Mouse (Mus musculus) left cerebral cortex, postnatal 36 days (tissue): ENCODE data around the gene Man1a. TPM values are rescaled to one million over a fixed set of nuclear protein-coding genes. Genes with fewer than 3 reads are reported as not detected.
A peak's percentile ranks its signal among the peaks of the same experiment; 100 is the strongest.

ENCODE experiments used
- DNase-seq, 2 experiments: peaks; one replicate each; pipeline ENCODE4 v3.0.0; 2021 to 2022; ENCODE audit warnings: low spot score in 2 of 2, mixed read lengths in 1 of 2
- intact Hi-C: fragments of 180-260 bp; cut with DNase I; formaldehyde crosslinking; loops from one replicate; pipeline ENCODE4 v1.15.1; 2025
- total RNA-seq, 2 experiments: library from RNA; stranded (reverse); gene quantifications; 2 replicates each; pipeline ENCODE4 v1.2.3; 2021

Man1a gene
- total RNA-seq, 2 experiments from 2014 or later: 28.5 TPM

DNA sequence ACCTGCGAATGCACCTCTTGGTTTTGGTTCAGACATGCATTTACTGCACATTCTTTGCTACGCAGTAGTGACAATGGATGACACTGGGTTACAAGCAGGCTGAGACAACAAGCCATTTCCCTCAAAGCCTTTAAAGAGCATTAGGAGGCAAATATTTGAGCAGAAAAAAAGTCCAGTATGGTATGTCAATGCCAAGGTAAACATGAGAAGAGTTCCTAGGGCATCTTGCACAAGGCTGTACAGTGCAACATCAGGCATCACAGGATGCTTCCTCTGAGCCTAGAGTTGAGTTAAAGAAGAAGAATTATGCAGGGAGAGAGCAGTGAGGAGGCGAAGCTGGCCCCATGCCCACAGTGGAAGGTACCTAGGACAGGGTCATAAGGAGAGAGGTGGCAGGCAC lies 140.3 kb downstream of the Man1a start:
- intact Hi-C loops: no loop called here
- no peak for DNase-seq

DNA sequence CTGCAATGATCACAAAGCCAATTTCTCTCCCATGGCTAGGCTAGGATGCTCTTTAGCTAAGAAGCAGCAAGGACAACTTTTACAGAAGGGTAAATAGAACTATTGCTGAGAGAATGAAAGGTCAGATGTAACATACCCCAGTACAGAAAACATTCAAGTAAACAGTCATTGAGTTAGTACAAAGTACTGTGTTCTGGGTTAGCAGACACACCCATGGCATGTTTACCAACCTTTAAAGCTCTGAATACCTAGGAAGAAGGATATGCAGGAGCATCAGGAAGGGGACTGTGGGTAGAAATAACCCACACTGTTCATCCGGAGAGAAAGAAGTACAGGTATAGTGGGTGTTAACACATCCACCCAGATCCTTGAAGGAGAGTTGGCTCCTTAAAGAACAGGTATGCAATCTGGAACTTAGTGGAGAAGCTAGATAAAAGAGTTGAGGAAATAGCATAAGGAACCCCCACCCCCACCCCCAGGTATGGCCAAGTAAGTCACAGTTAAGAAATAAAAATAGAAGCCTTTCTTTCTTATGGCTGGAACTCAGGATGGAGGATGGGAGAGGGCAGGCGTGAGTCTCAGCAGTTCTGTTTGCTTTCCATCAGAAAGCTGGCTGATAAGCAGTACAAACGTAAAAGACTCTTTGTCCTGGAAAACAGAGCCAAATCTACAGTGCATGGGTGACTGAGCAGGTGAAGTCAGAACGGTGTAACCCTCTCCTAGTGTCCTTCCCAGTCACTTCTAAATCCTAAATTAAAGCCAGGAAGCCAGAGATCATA lies 146.5 kb downstream of the Man1a start:
- intact Hi-C loops: no loop called here
- DNase-seq: no peak

DNA sequence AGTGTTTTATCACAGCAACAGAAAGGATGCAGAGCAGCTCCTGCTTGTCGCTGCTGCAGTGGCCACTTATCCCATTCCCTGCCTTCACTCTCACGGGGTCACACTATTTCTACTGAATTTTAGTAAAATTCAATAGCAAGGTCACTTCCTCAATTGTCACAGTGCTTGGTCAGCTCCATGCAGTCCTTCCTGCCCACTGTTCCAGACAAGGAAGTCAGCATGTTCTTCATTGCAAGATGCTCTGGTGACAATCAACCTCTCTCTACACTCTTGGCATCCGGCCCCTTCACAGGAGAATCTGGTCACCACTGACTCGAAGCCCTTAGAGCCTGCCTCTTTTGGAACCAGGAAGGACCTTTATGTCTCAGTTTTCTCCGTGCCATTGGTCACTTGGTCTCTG lies 148.5 kb downstream of the Man1a start:
- DNase-seq: no peak
- intact Hi-C loops: no loop called here

DNA sequence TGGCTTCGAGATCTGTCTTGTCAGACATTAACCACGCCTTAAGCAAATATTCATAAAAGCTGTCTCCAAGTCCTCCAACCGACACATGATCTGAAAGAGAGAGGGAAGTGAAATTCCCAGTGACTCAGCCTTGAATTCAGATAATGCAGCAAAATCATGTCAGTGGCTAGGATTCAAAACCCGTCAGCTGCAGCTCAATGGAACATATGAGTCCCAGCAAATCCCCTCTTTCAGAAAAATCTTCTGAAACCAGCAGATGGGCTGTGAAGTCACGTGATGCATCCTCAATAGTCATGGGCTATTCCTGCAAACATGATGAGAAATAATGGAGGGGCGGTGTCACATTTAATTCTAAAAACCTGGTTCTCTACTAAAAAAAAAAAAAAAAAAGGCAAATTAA lies 151.0 kb downstream of the Man1a start:
- intact Hi-C loops: no loop called here
- no peak for DNase-seq

DNA sequence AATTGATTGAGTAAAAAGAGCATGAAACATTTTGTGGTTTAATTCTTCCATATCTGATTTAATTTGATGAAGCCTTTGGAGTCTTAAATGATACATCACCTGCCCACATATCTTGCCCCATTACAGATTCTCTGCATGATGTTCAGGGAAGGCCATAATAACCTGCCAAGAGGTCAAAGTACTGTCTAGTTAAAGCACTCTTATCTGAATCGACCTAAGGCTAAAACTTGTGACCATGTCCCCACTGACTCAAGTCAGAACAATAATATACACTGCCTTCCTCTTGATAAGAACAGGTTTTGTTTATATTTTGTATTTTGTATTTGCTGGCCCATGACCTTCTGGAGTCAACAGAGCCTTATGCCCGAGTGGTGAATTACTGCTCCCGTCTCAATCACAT lies 154.2 kb downstream of the Man1a start:
- intact Hi-C loops: no loop called here
- DNase-seq: no peak

DNA sequence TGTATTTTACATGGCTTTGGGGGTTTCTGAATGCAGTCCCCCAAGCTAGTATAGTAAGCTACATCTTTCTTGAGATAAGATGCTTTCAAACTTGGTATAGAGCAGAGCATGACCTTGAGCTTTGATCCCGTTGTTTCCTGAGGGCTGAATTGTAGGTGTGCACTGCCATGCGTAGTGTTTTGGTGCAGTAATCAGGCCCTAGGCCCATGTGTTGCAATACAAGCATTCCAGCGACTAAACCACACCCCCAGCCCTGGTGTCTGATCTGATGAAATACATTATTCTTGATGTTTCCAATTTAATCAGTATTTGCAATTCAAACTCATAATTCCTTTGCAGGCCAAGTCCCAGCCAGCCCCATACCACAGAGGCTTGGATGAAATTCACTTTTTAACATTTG lies 158.9 kb downstream of the Man1a start:
- DNase-seq: no peak
- intact Hi-C loops: no loop called here

DNA sequence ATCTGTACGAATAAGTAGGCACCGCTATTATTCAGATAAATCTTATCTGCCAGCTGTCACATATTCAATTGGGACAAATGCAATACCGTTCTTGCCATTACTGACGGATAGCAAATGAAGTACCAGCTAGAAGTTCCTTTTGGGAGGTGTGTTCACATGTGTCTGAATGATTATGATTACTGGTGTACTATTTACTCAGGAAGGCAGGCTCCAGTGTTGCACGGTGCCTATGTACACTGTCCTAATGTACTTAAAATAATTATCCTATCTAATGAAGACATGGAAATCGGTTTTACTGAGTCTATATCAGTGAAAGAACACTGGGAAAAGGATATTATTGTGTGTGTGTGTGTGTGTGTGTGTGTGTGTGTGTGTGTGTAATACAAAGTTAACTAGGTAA lies 160.7 kb downstream of the Man1a start:
- intact Hi-C loops: no loop called here
- no peak for DNase-seq

DNA sequence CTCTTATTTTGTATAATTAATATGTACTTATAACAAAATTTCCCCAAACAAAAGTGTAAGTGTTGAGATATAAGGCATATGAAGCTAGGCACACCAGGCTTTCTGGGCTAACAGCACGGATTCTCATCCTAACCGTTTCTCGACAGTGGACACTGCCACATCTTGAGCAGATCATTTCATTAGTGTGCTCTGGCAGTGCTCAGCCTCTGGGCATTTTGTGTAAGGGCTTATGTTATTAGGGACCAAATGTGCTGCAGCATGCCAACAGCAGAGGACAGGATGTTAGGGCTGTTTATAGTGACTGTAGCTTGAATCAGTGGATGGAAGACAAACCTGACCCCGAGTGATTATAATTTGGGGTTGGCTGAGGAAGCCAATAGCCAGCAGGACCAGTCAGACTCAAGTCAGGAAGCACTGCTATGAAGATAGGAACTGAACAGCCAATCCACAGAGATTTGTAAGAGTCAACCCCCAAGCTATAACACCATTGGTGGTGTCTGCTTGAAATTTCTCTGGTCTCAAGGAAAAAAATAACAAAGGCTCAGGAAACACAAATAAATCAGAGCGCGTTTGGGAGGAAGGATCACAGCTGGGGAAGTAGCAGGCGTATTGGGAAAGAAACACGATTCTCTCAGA lies 161.3 kb downstream of the Man1a start:
- intact Hi-C loops: no loop called here
- no peak for DNase-seq

DNA sequence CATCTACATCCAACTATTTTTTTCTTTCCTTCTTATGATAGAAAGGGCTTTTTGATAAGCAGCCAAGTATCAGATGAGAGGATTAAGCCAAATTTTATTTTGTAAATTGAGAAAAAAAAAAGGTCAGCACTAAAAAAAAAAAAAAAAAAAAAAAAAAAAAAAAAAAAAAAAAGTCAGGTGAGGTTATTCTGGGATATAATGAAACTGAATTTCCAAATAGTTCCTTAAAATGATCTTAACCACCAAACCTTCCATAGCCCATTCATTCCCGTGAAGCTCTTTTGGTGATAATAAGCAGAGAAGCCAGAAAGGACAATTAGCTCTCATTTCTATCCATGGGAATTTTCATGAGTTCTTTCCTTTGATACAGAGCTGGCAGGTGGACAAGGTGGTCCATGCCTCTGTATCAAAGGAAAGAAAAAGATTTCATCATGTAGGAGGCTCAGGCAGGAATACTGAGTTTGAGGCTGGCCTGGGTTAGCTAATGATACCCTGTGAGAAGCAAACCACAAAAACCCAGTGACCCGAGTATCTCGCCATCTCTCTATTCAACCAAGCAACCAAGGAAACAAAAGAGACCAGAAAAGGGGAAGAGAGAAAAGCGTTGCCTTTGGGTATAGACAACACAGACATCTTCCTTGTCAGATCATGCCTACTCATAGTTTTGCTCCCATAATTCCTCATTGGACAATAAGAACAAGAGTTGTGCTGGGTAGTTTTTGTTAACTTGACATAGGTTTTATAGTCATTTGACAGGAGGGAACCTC lies 162.7 kb downstream of the Man1a start:
- intact Hi-C loops: no loop called here
- DNase-seq: no peak

DNA sequence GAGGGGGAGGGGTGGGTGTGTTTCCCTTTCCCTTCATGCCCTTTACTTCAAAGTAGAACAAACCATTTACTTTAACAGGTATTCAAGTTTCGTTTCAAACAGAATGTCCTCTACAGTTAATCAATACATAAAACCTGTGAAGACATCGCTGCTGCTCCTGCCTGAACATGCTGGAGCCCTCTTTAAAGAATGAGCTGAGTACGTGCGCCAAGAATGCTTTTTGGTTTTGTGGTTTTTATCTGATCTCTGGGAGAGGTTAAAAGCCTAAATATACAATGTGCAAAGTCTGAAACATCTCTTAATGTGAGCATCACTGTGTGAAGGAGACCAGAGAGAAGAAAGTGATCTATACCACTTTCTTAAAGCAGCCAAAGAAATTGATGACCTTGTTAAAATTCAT lies 186.9 kb downstream of the Man1a start:
- DNase-seq: no peak
- intact Hi-C loops: no loop called here

DNA sequence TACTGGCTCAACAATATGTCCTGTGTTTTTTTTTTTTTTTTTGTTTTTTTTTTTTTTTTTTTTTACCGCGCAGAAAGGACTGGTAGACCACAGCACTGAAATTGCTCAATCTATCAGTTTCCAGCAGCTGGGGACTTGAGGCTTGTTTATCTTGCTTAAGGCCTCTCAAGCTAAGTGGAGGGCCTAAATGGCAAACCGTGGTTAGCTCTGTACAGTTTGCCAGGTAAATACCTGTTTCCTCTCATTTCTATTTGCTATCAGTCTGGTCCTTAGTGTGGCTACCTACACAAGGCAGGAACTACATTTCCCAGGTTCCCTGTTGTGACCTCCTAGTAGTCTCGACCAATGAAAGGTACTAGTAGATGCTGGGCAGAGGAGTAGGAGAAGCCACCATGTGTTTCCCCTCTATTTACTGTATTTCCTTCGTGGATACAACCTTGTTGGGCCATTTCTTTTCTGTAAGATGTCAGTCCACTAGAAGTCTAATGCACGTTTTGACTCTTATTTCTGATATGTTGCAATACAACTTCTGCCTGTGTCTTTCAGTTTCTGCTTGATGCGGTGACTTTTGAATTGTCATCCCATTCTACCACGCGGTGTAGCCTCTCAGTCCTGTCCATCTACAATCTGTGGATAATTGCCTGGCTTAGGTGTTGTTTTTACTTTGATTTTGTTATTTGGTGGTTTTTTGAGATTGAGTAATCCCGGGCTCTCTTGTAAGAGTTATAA lies 187.9 kb downstream of the Man1a start:
- no peak for DNase-seq
- intact Hi-C loops: no loop called here

DNA sequence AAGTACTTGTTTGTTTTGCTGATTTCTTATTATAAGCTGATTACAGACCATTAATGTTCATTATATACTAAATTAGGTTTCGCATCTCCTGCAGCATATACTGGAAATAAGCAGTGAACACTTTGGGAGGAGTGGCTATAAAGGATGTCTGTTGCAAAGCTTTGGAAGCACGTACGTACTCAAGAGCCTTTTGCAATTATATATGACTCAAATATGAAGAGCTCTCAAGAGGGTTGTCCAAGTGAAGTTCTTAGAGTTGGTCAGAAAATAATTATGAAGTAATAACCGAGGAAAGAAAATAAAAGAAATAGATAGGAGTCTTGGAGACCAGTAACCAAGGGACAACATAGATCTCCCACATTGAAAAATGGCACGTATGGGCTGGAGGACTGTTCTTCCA lies 189.9 kb downstream of the Man1a start:
- DNase-seq: no peak
- intact Hi-C loops: no loop called here

DNA sequence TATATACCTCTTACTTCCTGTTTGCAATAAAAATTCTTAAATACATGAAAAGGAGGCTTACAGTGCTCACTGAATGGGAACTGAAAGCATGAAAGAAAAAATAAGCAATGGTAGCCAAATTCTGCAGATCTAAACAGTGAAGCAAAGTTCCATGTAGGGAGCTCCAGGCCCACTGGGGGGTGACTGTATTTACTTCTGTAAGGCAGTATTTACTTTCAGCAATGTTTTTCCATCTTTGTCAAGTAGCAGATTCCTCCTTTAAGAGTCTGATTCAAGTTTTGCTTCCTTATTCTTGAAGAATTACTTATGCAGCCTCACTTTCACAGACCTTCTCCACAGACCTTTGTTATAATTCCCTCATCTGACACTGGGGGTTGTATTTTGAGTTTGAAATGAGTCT lies 195.1 kb downstream of the Man1a start:
- no peak for DNase-seq
- intact Hi-C loops: no loop called here

DNA sequence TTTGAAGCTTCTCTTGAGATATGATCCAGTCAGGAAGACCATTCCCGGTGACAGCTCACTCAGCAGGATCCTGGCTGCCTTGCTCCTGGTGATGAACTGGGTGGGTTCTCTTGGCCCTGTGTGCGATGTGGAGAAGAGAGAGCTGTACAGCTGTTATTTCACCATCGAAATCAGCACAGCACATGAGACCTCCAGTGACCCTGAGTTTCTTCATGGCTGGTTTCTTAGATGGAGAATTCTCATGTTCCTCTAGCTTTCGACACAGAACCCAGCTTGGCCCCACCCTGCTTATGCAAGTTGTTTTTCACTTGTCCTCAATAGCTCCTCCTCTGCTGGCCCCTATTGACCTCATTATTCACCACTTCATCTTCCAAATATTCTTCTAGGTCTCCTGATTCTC lies 200.5 kb downstream of the Man1a start:
- no peak for DNase-seq
- intact Hi-C loops: no loop called here

DNA sequence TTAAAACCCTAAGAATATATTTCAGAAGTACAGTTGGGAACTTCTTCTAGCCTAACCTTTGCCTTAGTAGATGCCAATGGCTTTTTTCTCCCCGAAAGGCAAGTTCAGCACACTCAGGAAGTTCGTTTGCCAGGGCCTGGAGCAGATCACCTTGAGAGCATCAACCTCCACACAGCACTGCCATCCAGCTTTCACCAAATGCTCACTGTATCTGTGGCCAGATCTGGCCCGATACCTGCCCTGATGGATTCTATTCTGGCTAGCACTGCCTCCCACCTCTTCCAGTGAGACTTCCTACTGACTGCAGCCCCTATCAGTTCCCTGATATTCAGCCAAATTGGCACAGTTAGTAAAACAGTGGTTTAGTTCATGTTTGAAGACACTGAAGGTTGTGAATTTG lies 202.2 kb downstream of the Man1a start:
- intact Hi-C loops: no loop called here
- no peak for DNase-seq

DNA sequence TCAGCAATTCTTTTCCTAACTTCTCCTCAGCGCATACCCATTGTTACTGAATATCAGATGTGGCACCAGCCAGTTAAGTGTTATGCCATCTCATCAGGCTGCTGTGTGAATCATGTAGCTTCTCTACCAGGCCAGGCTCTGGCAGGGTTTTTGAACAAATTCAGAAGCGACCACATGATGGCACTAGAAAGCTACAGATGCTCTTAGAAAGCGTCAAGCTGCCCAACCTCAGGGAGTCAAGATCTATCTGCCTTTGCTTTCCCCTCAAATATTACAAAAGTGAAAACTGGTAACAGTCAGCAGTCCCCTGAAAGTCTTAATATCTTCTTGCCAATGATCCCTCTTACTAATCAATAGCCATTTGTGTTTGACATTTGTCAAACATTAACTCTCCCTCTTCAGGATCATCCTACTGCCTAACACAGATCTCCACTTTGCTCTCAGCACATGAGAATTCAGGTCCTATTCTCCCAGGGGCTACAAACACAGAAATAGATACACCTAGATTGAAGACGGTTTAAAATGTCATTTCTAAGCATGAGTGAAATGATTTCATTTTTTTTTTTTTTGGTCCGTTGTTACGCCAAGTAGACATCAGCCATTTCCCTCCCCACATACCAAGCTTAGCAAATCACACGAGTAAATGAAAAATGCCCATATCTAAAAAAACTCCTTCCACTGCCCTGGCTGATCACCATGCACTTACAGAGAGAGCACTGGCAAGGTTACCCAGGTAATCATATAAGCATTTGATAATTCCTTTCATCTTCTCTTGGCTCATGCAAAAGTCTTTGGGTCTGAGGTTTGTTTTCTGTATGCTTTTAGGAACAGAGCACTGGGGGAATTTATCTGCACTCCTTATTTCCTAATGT lies 212.7 kb downstream of the Man1a start:
- intact Hi-C loops: loop anchor here (10.0 kb wide), 1 partner anchor 211 kb away; the partner anchor contains the start of gene Man1a
- peak; percentile 22 to 52 for DNase-seq

DNA sequence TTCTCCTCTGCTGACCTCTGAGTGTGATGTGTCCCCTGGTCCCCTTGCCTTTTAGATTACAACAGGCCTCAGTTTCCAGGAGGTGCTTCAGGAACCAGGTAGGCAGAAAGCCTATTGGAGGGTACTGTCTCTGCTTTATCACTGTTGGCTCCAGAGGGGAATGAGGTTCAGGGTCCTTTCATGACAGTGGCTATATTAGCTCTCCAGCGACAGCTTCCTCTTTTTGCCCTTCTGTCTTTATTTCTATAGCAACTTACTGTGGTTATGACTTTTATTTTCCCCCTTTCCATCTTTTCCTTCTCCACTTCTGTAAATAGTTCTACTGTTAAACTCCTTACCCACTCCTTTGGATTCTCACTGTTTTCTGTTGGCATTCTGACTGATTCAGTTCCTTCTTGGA lies 216.5 kb downstream of the Man1a start:
- no peak for DNase-seq
- intact Hi-C loops: loop anchor here (10.0 kb wide), 1 partner anchor 215 kb away; the partner anchor contains the start of gene Man1a

DNA sequence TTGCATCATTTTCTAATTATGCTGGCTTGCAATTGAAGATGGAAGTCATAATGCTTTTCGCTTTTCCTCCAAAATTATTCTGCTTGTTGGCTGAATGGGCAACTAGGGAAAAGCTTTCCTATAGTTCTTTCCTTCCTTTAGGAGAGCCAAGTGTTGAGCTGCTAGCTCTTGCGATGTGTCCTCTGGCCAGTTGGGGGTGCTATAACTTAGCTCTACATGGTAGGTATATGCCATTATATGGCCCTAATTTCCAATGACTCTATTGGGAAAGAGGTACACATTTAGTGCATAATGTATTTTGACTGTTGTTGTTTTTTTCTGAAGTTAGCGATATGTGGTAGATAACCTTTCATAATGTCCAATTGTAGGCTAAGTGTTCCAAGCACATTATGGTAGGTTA lies 217.2 kb downstream of the Man1a start:
- no peak for DNase-seq
- intact Hi-C loops: no loop called here
